Mouse (Mus musculus) macrophage (primary cell): Measurements from ENCODE around the gene Zfp953. TPM values are rescaled to one million over a fixed set of nuclear protein-coding genes. Genes with fewer than 3 reads are reported as not detected.
"Not testable (repeated sequence)": the region's sequence is repeated elsewhere in the genome, so short reads cannot be mapped to it uniquely, and the experiment has no call there.

Experiments used
- H3K27ac ChIP-seq: fragments of 350-480 bp; formaldehyde crosslinking; 2 replicates; pipeline ENCODE4 v1.9.0; 2021
- H3K36me3 ChIP-seq: fragments of 350-480 bp; formaldehyde crosslinking; 2 replicates; pipeline ENCODE4 v1.9.0; 2021; ENCODE audit errors: inconsistent target
- H3K4me3 ChIP-seq: fragments of 350-480 bp; formaldehyde crosslinking; 2 replicates; pipeline ENCODE4 v1.9.0; 2021; ENCODE audit errors: inconsistent target
- H3K79me2 ChIP-seq: fragments of 350-480 bp; formaldehyde crosslinking; 2 replicates; pipeline ENCODE4 v1.9.0; 2021; ENCODE audit errors: inconsistent target
- WGBS: methylation state at CpG from one replicate; pipeline ENCODE4 v1.1.7; 2026; ENCODE audit warnings: inconsistent platforms; ENCODE audit not compliant: missing documents; 5-methylcytosine and 5-hydroxymethylcytosine counted together
- polyA plus RNA-seq: library from polyadenylated mRNA; stranded (reverse); fragments of 250-400 nt; gene quantifications from 3 replicates; pipeline ENCODE4 v1.2.4, GENCODE M21; 2018; ENCODE audit warnings: inconsistent platforms
- total RNA-seq, 78 experiments: library from RNA; depleted of rRNA; stranded (reverse); fragments of 250-400 nt; gene quantifications; 1 replicate in 9 of 78; 2 replicates in 24 of 78; 3 replicates in 43 of 78; 4 replicates in 2 of 78; pipeline ENCODE4 v1.2.4; 2018; ENCODE audit warnings: inconsistent platforms in 56 of 78

The Zfp953 gene
- total RNA-seq (2018; cell fraction: chromatin; rRNA removed): 10 to 100 TPM in 12 of 26 experiments, 1 to 10 TPM in 14; 1.6 to 24.8 (median 9.6) TPM
- total RNA-seq (2018; cell fraction: cytosol; rRNA removed): 1 to 10 TPM; 1.5 to 7.3 (median 4.7) TPM
- total RNA-seq (2018; cell fraction: nucleus; rRNA removed): 10 to 100 TPM in 8 of 26 experiments, 1 to 10 TPM in 18; 2.8 to 20.4 (median 7.4) TPM
- polyA plus RNA-seq: 2.7 to 4.7 TPM (median 4.4 TPM) in 3 replicates

- WGBS: 1% methylated on average over 15 of the region's 15 CpGs
- peak within 1 kb of the TSS; percentile 91 for H3K27ac ChIP-seq
- H3K36me3 ChIP-seq: no peaks in the 10 kb centered on the region
- peaks cover 45% of the 10 kb centered on the region for H3K79me2 ChIP-seq
- H3K4me3 ChIP-seq: peak within 1 kb of the TSS; percentile 95
These were observed at the start of gene Zfp953, which contains the start of gene Gm28044 for GRCm38 (mm10) chr13:67360131-67360744. TSS of gene Zfp953 (minus strand) at chr13:67360605. TSS of gene Gm28044 (minus strand) at chr13:67360536.

- peak within 1 kb of the TSS; percentile 64 for H3K4me3 ChIP-seq
- peak within 1 kb of the TSS; percentile 64 for H3K27ac ChIP-seq
- H3K79me2 ChIP-seq: peaks cover 20% of the 10 kb centered on the region
- not testable (repeated sequence) for H3K36me3 ChIP-seq
- 5% methylated on average over 12 of the region's 16 CpGs for WGBS
These were observed 38.9 kb upstream of the Zfp953 start, which contains the start of gene Zfp429 for GRCm38 (mm10) chr13:67399183-67399903. TSS of gene Zfp429 (minus strand) at chr13:67399819.

GRCm38 (mm10) chr13:67376255-67376654 lies 15.8 kb upstream of the Zfp953 start:
- H3K27ac ChIP-seq, H3K4me3 ChIP-seq, H3K36me3 ChIP-seq: not testable (repeated sequence)
- peaks cover 11% of the 10 kb centered on the region; the same call in 1 of the 2 replicates for H3K79me2 ChIP-seq
- WGBS: 51% methylated on average over 3 of the region's 3 CpGs

GRCm38 (mm10) chr13:67375050-67375911 lies 14.9 kb upstream of the Zfp953 start, which contains the start of the genes Gm28041 and Zfp456:
TSS of gene Gm28041 (minus strand) at chr13:67375733.
TSS of gene Zfp456 (minus strand) at chr13:67375810.
- Histone ChIP-seq H3K4me3 (peak within 1 kb of the TSS; percentile 64), H3K79me2 (peaks cover 11% of the 10 kb centered on the region; the same call in 1 of the 2 replicates), H3K27ac (peak within 1 kb of the TSS; percentile 58)
- WGBS: 3% methylated on average over 13 of the region's 15 CpGs
- not testable (repeated sequence) for H3K36me3 ChIP-seq

- no peak overlapping the region for H3K27ac ChIP-seq
- H3K36me3 ChIP-seq: peaks cover 9% of the 10 kb centered on the region; the same call in 1 of the 2 replicates
These were observed 8.6 kb downstream of the Zfp953 start for GRCm38 (mm10) chr13:67351854-67352253.

GRCm38 (mm10) chr13:67343422-67343821 lies 17.0 kb downstream of the Zfp953 start:
- H3K79me2 ChIP-seq: peaks cover 5% of the 10 kb centered on the region; the same call in 1 of the 2 replicates

More at GRCm38 (mm10) chr13:67351854-67352253, 8.6 kb downstream of the Zfp953 start:
- peaks cover 65% of the 10 kb centered on the region for H3K79me2 ChIP-seq
- H3K4me3 ChIP-seq: no peak overlapping the region

GRCm38 (mm10) chr13:67332877-67333276 lies 27.5 kb downstream of the Zfp953 start:
- peak overlapping the region; percentile 42; the same call in 1 of the 2 replicates for H3K27ac ChIP-seq
- H3K79me2 ChIP-seq: peaks cover 11% of the 10 kb centered on the region; the same call in 1 of the 2 replicates
- peak overlapping the region; percentile 56 for H3K4me3 ChIP-seq
- no peaks in the 10 kb centered on the region for H3K36me3 ChIP-seq
- 67% methylated on average over 1 of the region's 1 CpGs for WGBS

More at GRCm38 (mm10) chr13:67343422-67343821, 17.0 kb downstream of the Zfp953 start:
- peaks cover 49% of the 10 kb centered on the region for H3K36me3 ChIP-seq
- no peak overlapping the region for H3K4me3 ChIP-seq
- no peak overlapping the region for H3K27ac ChIP-seq
- WGBS: 30% methylated on average over 2 of the region's 2 CpGs

GRCm38 (mm10) chr13:67332019-67332724 lies 28.2 kb downstream of the Zfp953 start, which contains the start of gene Zfp595:
TSS of gene Zfp595 (minus strand) at chr13:67332570.
- 12% methylated on average over 17 of the region's 17 CpGs for WGBS
- Histone ChIP-seq H3K79me2 (peaks cover 11% of the 10 kb centered on the region; the same call in 1 of the 2 replicates), H3K36me3 (no peaks in the 10 kb centered on the region), H3K27ac (peak within 1 kb of the TSS; percentile 42), H3K4me3 (peak within 1 kb of the TSS; percentile 56)

GRCm38 (mm10) chr13:67306718-67307117 lies 53.7 kb downstream of the Zfp953 start:
- no peak overlapping the region for H3K27ac ChIP-seq

GRCm38 (mm10) chr13:67305822-67306672 lies 54.4 kb downstream of the Zfp953 start, which contains the start of gene Zfp457:
TSS of gene Zfp457 (minus strand) at chr13:67306485.
- Histone ChIP-seq H3K4me3 (peak within 1 kb of the TSS; percentile 93), H3K36me3 (no peaks in the 10 kb centered on the region), H3K79me2 (no peaks in the 10 kb centered on the region), H3K27ac (peak within 1 kb of the TSS; percentile 58)
- WGBS: 8% methylated on average over 16 of the region's 16 CpGs

More at GRCm38 (mm10) chr13:67306718-67307117, 53.7 kb downstream of the Zfp953 start:
- Histone ChIP-seq H3K4me3 (peak overlapping the region; percentile 93), H3K79me2 (no peaks in the 10 kb centered on the region), H3K36me3 (no peaks in the 10 kb centered on the region)
- WGBS: 8% methylated on average over 5 of the region's 5 CpGs
